In the genomic region with DNA sequence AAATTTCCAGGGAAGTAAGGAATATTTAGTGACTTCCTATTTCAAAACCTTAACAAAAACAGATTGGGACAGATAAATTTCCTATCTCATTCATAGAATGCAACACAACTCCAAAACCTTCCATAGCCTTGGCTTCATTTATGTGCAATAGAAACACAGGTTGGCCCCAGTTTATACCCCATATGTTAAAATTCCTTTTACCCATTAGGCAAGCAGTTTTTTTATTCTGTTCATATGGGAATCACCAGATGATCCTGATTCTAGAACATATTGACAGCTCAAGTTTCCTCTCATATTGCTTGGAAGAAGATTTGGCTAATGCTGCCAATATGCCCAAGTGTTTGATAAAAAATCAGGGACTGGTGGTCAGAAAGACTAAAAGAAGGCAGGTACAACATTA, we compare ENCODE assay signal across 28 mouse cellular contexts.
"Had no signal": no experiment of that assay in that cellular context is flagged by ENCODE, and none has a peak within 500 bp of the region (broad histone marks: within the 10 kb centered on the region; RNA-seq: fewer than 3 reads in every experiment).

No protein-coding gene starts in this region.

- DNase-seq: gastrocnemius, adult 2 months; gastrocnemius, postnatal 10 days; gastrocnemius, postnatal 25 days; heart, adult 11 months; heart, adult 2 months; heart, postnatal 14 days; heart, postnatal 36 days; kidney, adult 18-20 months; kidney, adult 8-10 months; kidney, postnatal 10 days; kidney, postnatal 25 days; kidney, postnatal 4 days; liver; liver, embryonic 13.5 days; liver, postnatal 0 days had no signal

- H3K27ac ChIP-seq: gastrocnemius, adult 2 months; heart, adult 2 months; heart, embryonic 13.5 days; heart, embryonic 15.5 days; hindbrain, embryonic 13.5 days; hindbrain, embryonic 15.5 days; hindbrain, postnatal 0 days; layer of hippocampus, adult 2 months; left cerebral cortex, adult 2 months; limb, embryonic 10.5 days; limb, embryonic 12.5 days; liver, embryonic 13.5 days; liver, embryonic 15.5 days had no signal

- H3K9ac ChIP-seq: heart, embryonic 13.5 days; heart, embryonic 15.5 days; hindbrain, embryonic 13.5 days; hindbrain, embryonic 15.5 days; limb, embryonic 12.5 days; liver, embryonic 13.5 days; liver, embryonic 15.5 days; liver, postnatal 0 days had no signal

- H3K4me3 ChIP-seq: gastrocnemius, adult 2 months; heart, adult 2 months; heart, embryonic 13.5 days; heart, embryonic 15.5 days; hindbrain, embryonic 13.5 days; hindbrain, embryonic 15.5 days; layer of hippocampus, adult 2 months; left cerebral cortex, adult 2 months; limb, embryonic 10.5 days; limb, embryonic 12.5 days; liver, embryonic 13.5 days; liver, embryonic 15.5 days had no signal

- ATAC-seq: hindbrain, postnatal 0 days; intestine, postnatal 0 days; liver, postnatal 0 days had no signal

- H3K9me3 ChIP-seq: heart, embryonic 13.5 days; heart, embryonic 15.5 days; hindbrain, embryonic 13.5 days; hindbrain, embryonic 15.5 days; limb, embryonic 10.5 days; limb, embryonic 12.5 days; liver, embryonic 13.5 days; liver, embryonic 15.5 days had no signal

- H3K4me2 ChIP-seq: heart, embryonic 11.5 days; heart, embryonic 13.5 days; heart, embryonic 15.5 days; hindbrain, embryonic 13.5 days; hindbrain, embryonic 15.5 days; limb, embryonic 12.5 days; liver, embryonic 11.5 days; liver, embryonic 13.5 days; liver, embryonic 15.5 days had no signal

- H3K27me3 ChIP-seq: heart, embryonic 13.5 days; heart, embryonic 15.5 days; hindbrain, embryonic 13.5 days; hindbrain, embryonic 15.5 days; limb, embryonic 12.5 days; liver, embryonic 13.5 days; liver, embryonic 15.5 days had no signal

- H3K36me3 ChIP-seq: heart, embryonic 13.5 days; heart, embryonic 15.5 days; hindbrain, embryonic 13.5 days; hindbrain, embryonic 15.5 days; limb, embryonic 10.5 days; limb, embryonic 12.5 days; liver, embryonic 13.5 days; liver, embryonic 15.5 days had no signal

- H3K4me1 ChIP-seq: heart, embryonic 13.5 days; heart, embryonic 15.5 days; hindbrain, embryonic 13.5 days; hindbrain, embryonic 15.5 days; limb, embryonic 10.5 days; limb, embryonic 12.5 days; liver, embryonic 13.5 days; liver, embryonic 15.5 days had no signal
